Mouse (Mus musculus): ENCODE measurements around the gene Cers3. TPM values are rescaled to one million over a fixed set of nuclear protein-coding genes. Genes with fewer than 3 reads are reported as not detected.

The Cers3 gene
- total RNA-seq (2023) = not detected

DNA sequence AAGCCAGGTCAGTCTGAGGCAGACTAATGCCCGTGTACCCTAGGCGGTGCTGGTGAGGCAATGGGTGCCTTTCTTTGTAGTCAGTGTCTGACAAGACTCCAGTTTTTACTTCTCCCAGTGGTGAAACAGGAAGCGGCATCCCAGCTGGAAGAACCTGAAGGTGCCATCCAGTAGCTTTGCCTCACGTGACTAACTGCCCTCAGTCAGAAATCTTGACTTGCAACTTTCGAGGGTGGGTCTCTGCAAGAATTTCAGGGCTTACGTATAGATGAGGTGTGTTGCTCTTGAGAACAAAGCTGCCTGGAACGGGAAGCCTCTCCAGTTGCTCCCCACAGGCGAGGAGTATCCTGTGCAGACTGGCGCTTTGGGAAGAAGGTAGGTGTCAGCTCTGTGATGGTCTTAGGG, at the start of gene Cers3:
Gene Cers3, plus strand, starts transcription at position 128 of the 405 bp plus-strand sequence.

DNA sequence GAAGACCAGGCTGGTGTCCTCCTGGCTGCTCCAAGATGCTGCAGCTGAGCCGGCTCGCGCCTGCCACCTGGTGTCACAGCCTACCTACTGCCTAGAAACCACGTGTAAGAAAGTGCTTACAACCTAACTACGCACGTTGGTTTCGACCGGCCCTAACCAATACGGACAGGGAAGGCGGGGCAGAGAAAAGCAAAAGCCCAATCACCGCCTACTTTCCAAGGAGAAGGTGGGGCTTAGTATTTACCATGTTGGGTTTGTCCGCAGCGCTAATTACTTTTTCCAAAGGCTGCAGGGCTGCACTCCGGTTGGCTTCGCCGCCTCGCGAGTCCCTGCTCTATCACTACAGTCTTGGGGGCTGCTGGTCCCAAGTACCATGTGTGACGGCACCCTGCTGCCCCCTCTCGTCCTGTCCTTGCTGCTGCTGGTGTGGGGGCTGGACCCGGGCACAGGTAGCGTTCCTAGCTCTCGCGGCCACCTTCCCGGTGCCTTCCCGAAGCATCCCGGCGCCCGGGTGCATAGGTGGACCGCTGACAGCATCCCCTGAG, 96.2 kb downstream of the Cers3 start, which contains the start of gene Adamts17:
Gene Adamts17, plus strand, starts transcription at position 273 of the 545 bp plus-strand sequence.

Other genes with a start within 250 kb of the Cers3 start
- 17.5 TPM for gene Asb7, start 53.9 kb upstream of the Cers3 start, total RNA-seq (2023)
- 9.7 TPM for gene Lins1, start 53.6 kb upstream of the Cers3 start, total RNA-seq (2023)
- gene Adamts17, start 96.2 kb downstream of the Cers3 start, total RNA-seq (2023) = 1.5 TPM